9 mouse cellular contexts compared by ENCODE assay signal in the genomic region with DNA sequence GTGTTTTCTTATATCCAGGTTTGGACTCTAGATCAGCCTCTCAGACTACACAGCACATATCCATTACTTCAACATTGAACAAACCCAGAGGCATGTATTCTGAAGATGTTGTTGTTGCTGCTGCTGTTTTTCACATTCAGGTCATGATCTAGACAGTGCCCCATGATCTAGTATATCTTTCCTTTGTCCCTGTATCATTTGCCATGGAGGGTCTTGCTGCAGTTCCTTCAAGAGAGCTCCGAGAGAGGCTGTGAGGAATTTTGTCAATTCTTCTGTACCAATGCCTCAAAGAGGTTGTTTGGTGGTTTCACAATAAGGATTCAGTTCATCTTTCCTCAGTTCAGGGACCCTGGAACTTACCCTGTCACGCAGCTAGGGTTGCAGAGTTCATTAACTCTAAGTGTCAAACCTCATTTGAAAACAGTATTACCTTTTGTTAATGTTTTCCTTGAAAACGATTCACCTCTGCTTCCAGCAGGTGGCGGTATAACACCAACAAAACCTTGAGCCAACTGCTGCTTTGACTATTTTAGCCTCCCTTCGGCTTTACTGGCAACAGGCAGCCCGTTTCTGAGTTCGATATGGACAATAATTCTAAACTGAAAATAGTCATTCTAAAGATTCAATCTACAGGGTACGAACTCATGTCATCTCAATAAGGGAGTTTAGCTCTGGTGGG.
DNase-seq lines count a peak whose midpoint lies in the region; ATAC-seq and TF ChIP-seq lines count a peak whose summit lies in the region.
"Had no signal": no experiment of that assay in that cellular context is flagged by ENCODE, and none has a peak within 500 bp of the region (broad histone marks: within the 10 kb centered on the region; RNA-seq: fewer than 3 reads in every experiment).

No protein-coding gene starts in this region.

- ATAC-seq in embryonic facial prominence, embryonic 11.5 days (replicated peaks; ENCODE audit: insufficient number of reproducible peaks, low FRiP score, low TSS enrichment, low read depth) = no peak
- ATAC-seq in lung, embryonic 14.5 days (ENCODE audit: insufficient read depth) = peak; percentile 41; the same call in 1 of the 2 replicates

- H3K4me2 ChIP-seq in embryonic facial prominence, embryonic 11.5 days (ENCODE audit: low read depth, low read length) = no peak overlapping the region
- H3K4me2 ChIP-seq in lung, embryonic 14.5 days = peak overlapping the region; percentile 41
- H3K4me2 ChIP-seq: liver, embryonic 13.5 days had no signal

- H3K9me3 ChIP-seq in ES-Bruce4 (replicated peaks; ENCODE audit: control insufficient read depth, insufficient read depth, low read length, poor library complexity, severe bottlenecking) = no peaks in the 10 kb centered on the region
- no peaks in the 10 kb centered on the region for H3K9me3 ChIP-seq in embryonic facial prominence, embryonic 11.5 days (replicated peaks; ENCODE audit: control insufficient read depth, low read length)
- H3K9me3 ChIP-seq in lung, embryonic 14.5 days (ENCODE audit: low read depth, low read length) = no peaks in the 10 kb centered on the region
- H3K9me3 ChIP-seq: liver, embryonic 13.5 days had no signal

- H3K36me3 ChIP-seq in ES-Bruce4 (ENCODE audit: control insufficient read depth, insufficient read depth, low read length, poor library complexity, severe bottlenecking) = no peaks in the 10 kb centered on the region
- no peaks in the 10 kb centered on the region for H3K36me3 ChIP-seq in embryonic facial prominence, embryonic 11.5 days (replicated peaks; ENCODE audit: control insufficient read depth, insufficient read depth, low read depth, low read length)
- H3K36me3 ChIP-seq in lung, embryonic 14.5 days (ENCODE audit: insufficient read depth) = no peaks in the 10 kb centered on the region
- H3K36me3 ChIP-seq: liver, embryonic 13.5 days had no signal

- no peak overlapping the region for H3K9ac ChIP-seq in ES-Bruce4 (ENCODE audit: low read depth, poor library complexity, severe bottlenecking)
- H3K9ac ChIP-seq in embryonic facial prominence, embryonic 11.5 days (replicated peaks; ENCODE audit: low read length) = no peak overlapping the region
- H3K9ac ChIP-seq in lung, embryonic 14.5 days = no peak overlapping the region
- H3K9ac ChIP-seq: liver, embryonic 13.5 days had no signal

- TF ChIP-seq CTCF in ES-Bruce4 (IDR thresholded peaks at IDR 0.05; ENCODE audit: low read depth, low read length) = peak; percentile 22
- peak; percentile 89 for TF ChIP-seq CTCF in lung, embryonic 14.5 days (IDR thresholded peaks at IDR 0.05; ENCODE audit: low read depth)

- no peak for TF ChIP-seq POLR2A in ES-Bruce4 (IDR thresholded peaks at IDR 0.05; ENCODE audit: insufficient read depth, low read length)

- WGBS in embryonic facial prominence, embryonic 11.5 days = 23% methylated on average over 8 of the region's 8 CpGs
- WGBS in lung, embryonic 14.5 days = 18% methylated on average over 8 of the region's 8 CpGs

- no peak overlapping the region for H3K4me3 ChIP-seq in ES-Bruce4 (ENCODE audit: low read depth, low read length)
- no peak overlapping the region for H3K4me3 ChIP-seq in embryonic facial prominence, embryonic 11.5 days (ENCODE audit: low read depth, low read length)
- H3K4me3 ChIP-seq in lung, embryonic 14.5 days (ENCODE audit: low read depth, low read length) = no peak overlapping the region
- H3K4me3 ChIP-seq: liver, embryonic 13.5 days had no signal

- H3K27me3 ChIP-seq in ES-Bruce4 (ENCODE audit: control insufficient read depth, insufficient read depth, low read length, poor library complexity, severe bottlenecking) = peaks cover 2% of the 10 kb centered on the region; the same call in 1 of the 2 replicates
- no peaks in the 10 kb centered on the region for H3K27me3 ChIP-seq in embryonic facial prominence, embryonic 11.5 days (ENCODE audit: control insufficient read depth, insufficient read depth, low read length)
- no peaks in the 10 kb centered on the region for H3K27me3 ChIP-seq in lung, embryonic 14.5 days (ENCODE audit: insufficient read depth, low read length)
- H3K27me3 ChIP-seq: liver, embryonic 13.5 days had no signal

- intact Hi-C loops in heart, postnatal 14 days (cut with DNase I) = no loop called here

- no peak overlapping the region for H3K27ac ChIP-seq in ES-Bruce4 (ENCODE audit: insufficient read depth, low read length)
- no peak overlapping the region for H3K27ac ChIP-seq in embryonic facial prominence, embryonic 11.5 days (replicated peaks; ENCODE audit: low read depth, low read length)
- no peak overlapping the region for H3K27ac ChIP-seq in lung, embryonic 14.5 days (ENCODE audit: low read depth)
- H3K27ac ChIP-seq: liver, embryonic 13.5 days had no signal

- TF ChIP-seq EP300 in ES-Bruce4 (IDR thresholded peaks at IDR 0.05; ENCODE audit: insufficient read depth, low read depth, low read length) = no peak

- H3K4me1 ChIP-seq in ES-Bruce4 (ENCODE audit: control insufficient read depth, insufficient read depth, low read length) = no peaks in the 10 kb centered on the region
- no peaks in the 10 kb centered on the region for H3K4me1 ChIP-seq in embryonic facial prominence, embryonic 11.5 days (ENCODE audit: control insufficient read depth, insufficient read depth, low read length)
- H3K4me1 ChIP-seq in lung, embryonic 14.5 days (ENCODE audit: insufficient read depth) = no peaks in the 10 kb centered on the region
- H3K4me1 ChIP-seq: liver, embryonic 13.5 days had no signal

- DNase-seq in adrenal gland, postnatal 25 days = peak; percentile 62
- peak; percentile 76 for DNase-seq in embryonic facial prominence, embryonic 11.5 days (ENCODE audit: low spot score)
- DNase-seq in heart, postnatal 14 days = peak; percentile 49 to 67
- peak; percentile 73 to 79 for DNase-seq in kidney, postnatal 4 days
- DNase-seq in lung, embryonic 14.5 days = peak; percentile 84
- DNase-seq in retina, adult 2 months (ENCODE audit: low read depth, low spot score) = peak; percentile 30
- no peak for DNase-seq in spleen, adult 12 weeks (ENCODE audit: low spot score)
- DNase-seq: liver, embryonic 13.5 days had no signal
